Mouse (Mus musculus) adrenal gland, postnatal 25 days (tissue): ENCODE results near the gene Ifna11. TPM values are rescaled to one million over a fixed set of nuclear protein-coding genes. Genes with fewer than 3 reads are reported as not detected.
A peak's percentile ranks its signal among the peaks of the same experiment; 100 is the strongest.

Experiments
- DNase-seq: peaks from one replicate; pipeline ENCODE4 v3.0.0; 2021; ENCODE audit warnings: mixed read lengths
- total RNA-seq: library from RNA; stranded (reverse); gene quantifications from 2 replicates; pipeline ENCODE4 v1.2.3, GENCODE M21; 2021

Gene Ifna11
- total RNA-seq, 1 experiment from 2014 or later, result not detected

GRCm38 (mm10) chr4:88841438-88841911 lies 21.7 kb downstream of the Ifna11 start, which contains the start of gene Ifna4:
Ifna4 (plus strand) TSS chr4:88841861.
- DNase-seq, result no peak

- no peak for DNase-seq
These were observed 25.6 kb downstream of the Ifna11 start for GRCm38 (mm10) chr4:88845334-88845733.

GRCm38 (mm10) chr4:88849698-88850097 lies 29.9 kb downstream of the Ifna11 start, which contains the start of gene Ifna1:
Ifna1 (plus strand) TSS chr4:88850087.
- no peak for DNase-seq

DNA sequence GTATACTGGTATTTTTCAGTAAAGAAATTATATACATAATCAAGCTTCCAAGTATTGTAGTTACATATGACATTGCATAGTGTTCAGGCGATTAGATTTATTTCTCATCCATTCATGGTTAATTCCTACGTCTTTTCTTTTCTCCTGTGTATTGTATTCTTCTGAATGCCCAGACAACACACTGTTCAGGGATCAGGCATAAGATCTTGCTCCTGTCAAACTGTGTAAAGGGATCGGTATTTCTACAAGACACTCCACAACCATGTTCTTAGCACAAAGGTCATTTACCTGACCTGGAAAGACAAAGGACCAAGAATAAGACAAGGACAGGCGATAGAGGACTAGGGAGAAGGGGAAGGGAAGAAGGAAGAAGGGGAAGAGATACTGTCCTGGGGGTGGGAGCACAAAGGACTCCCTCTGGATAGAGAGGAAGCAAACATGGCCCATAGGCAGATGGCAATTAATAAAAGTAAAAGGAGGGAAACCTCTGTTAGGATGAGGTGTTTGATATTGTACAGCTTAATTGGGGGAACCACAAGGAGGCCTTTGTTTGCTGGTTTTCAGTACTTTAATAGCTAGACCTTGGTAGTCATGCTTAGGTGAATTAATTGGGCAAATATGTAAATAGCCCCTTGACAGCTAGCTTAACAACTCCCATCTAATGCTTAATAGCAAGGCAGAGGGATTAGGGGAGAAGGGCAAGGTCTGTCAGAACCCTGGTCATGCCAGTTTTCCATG lies 31.4 kb downstream of the Ifna11 start:
- DNase-seq, result no peak

DNA sequence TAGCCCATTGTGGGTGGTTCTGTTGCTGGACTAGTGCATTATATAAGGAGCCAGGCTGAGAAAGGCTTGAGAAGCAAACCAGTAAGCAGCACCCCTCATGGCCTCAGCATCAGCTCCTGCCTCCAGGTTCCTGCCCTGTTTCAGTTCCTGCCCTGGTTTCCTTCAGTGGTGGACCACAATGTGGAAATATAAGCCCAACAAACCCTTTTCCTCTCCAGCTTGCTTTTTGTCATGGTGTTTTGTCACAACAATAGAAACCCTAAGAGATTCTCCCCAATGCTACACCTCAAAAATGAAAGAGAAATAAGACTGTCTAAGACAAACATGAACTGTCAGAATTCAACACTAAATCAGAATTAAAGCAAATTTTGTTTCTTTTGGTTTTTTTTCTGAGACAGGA lies 39.5 kb downstream of the Ifna11 start:
- DNase-seq, result no peak

- no peak for DNase-seq
These were observed 43.5 kb downstream of the Ifna11 start for GRCm38 (mm10) chr4:88863309-88863708.

DNA sequence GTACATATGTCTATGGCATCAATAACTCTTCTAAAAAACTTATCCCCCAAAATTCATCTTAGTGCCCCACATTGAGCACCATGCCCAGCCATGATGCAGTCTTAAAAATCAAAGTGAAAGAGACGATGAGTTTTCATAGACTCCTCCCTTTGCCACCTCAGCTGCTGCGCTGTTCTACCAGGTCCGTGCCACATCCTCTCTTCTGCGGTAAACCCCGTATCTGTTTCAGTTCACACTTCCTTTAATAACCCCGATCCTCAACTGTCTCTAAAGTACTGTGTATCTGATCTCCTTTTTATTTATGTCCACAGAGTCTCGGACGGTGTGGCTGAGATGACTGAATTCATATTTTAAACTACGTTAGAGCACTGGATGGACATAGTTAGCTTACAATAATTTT lies 44.8 kb downstream of the Ifna11 start:
- DNase-seq, result no peak

GRCm38 (mm10) chr4:88865011-88865569 lies 45.3 kb downstream of the Ifna11 start:
- DNase-seq, result no peak

GRCm38 (mm10) chr4:88867366-88867925 lies 47.7 kb downstream of the Ifna11 start:
- DNase-seq, result peak; percentile 72

DNA sequence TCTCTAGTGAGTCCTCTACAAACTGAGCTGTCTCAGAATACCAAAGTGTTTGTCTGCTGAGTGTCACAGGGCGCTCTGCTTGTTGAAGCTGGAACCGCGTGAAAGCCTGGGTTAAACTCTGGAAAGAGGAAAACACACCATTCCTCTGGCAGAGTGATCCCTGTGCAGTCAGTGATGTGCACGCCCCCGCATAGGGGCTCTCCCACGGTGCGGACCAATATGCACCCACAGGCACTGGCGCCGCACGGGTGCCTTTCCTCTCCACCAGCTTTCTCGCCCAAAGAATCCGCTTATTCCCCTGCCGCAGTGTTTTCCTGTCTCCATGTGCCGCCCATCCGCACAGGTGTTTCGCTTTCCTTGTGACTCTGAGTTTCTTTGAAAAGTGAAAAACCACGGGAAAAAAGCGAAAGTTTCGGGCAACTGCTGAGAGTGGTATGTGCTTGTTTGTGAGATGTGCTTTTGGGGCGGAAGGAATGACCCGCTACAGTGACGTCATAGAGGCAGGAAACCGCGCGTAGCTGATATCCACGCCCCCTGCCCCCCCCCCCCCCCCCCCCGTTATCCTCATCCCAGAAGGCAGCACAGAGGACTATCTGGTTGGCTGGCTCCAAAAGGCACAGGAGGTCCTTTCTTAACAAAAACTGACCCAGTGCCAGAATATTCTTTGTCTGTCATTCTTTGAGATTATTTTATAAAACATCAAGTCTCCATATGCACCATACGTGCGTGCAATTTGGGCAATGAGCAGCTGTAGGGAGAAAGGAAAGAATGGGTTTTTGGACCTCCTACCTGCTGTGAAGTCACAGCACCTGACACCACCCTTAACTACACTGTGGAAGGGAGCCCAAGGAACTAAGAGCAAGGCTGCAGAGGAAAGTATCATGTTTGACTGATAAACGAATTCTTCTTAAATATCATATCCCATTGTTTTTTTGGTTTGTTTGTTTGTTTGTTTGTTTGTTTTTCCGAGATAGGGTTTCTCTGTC lies 48.5 kb downstream of the Ifna11 start:
- peak; percentile 9 for DNase-seq

Other genes with a start within 250 kb of the Ifna11 start
- not detected in 2 replicates for gene Ifna14, start 248.2 kb upstream of the Ifna11 start, total RNA-seq
- gene Ifna9, start 227.6 kb upstream of the Ifna11 start, total RNA-seq, result not detected in 2 replicates
- gene Ifna12, start 216.6 kb upstream of the Ifna11 start, total RNA-seq, result not detected in 2 replicates
- gene C87499, start 185.5 kb upstream of the Ifna11 start, total RNA-seq, result not detected in 2 replicates
- not detected in 2 replicates for gene Ifna13, start 175.5 kb upstream of the Ifna11 start, total RNA-seq
- gene Ifna16, start 143.0 kb upstream of the Ifna11 start, total RNA-seq, result not detected in 2 replicates
- not detected in 2 replicates for gene Ifna2, start 136.0 kb upstream of the Ifna11 start, total RNA-seq
- not detected in 2 replicates for gene Ifnab, start 128.6 kb upstream of the Ifna11 start, total RNA-seq
- gene Gm26566, start 98.2 kb upstream of the Ifna11 start, total RNA-seq, result 0.73 and 0.95 TPM in 2 replicates
- 83.9 and 94.1 TPM in 2 replicates for gene Klhl9, start 97.5 kb upstream of the Ifna11 start, total RNA-seq
- not detected in 2 replicates for gene Gm13271, start 65.1 kb upstream of the Ifna11 start, total RNA-seq
- gene Gm13283, start 59.8 kb upstream of the Ifna11 start, total RNA-seq, result not detected in 2 replicates
- gene Gm13290, start 46.1 kb upstream of the Ifna11 start, total RNA-seq, result not detected in 2 replicates
- gene Gm13289, start 43.0 kb upstream of the Ifna11 start, total RNA-seq, result not detected in 2 replicates
- not detected in 2 replicates for gene Gm13272, start 40.1 kb upstream of the Ifna11 start, total RNA-seq
- not detected in 2 replicates for gene Ifnz, start 37.8 kb upstream of the Ifna11 start, total RNA-seq
- not detected in 2 replicates for gene Gm13276, start 34.2 kb upstream of the Ifna11 start, total RNA-seq
- not detected in 2 replicates for gene Gm13277, start 31.3 kb upstream of the Ifna11 start, total RNA-seq
- gene Gm13278, start 28.4 kb upstream of the Ifna11 start, total RNA-seq, result not detected in 2 replicates
- not detected in 2 replicates for gene Gm13275, start 25.5 kb upstream of the Ifna11 start, total RNA-seq
- gene Gm13279, start 22.6 kb upstream of the Ifna11 start, total RNA-seq, result not detected in 2 replicates
- 0.36 TPM in 1 of 2 replicates, not detected in the other for gene Gm13285, start 20.3 kb upstream of the Ifna11 start, total RNA-seq
- gene Gm13287, start 16.7 kb upstream of the Ifna11 start, total RNA-seq, result not detected in 2 replicates
- not detected in 2 replicates for gene Gm13288, start 14.4 kb upstream of the Ifna11 start, total RNA-seq
- not detected in 2 replicates for gene Ifna7, start 3.7 kb upstream of the Ifna11 start, total RNA-seq
- not detected in 2 replicates for gene Ifna6, start 7.5 kb downstream of the Ifna11 start, total RNA-seq
- not detected in 2 replicates for gene Ifna5, start 15.6 kb downstream of the Ifna11 start, total RNA-seq
- gene Ifna4, start 21.9 kb downstream of the Ifna11 start, total RNA-seq, result not detected in 2 replicates
- not detected in 2 replicates for gene Ifna1, start 30.1 kb downstream of the Ifna11 start, total RNA-seq
- not detected in 2 replicates for gene Ifne, start 60.2 kb downstream of the Ifna11 start, total RNA-seq